Mouse (Mus musculus): ENCODE measurements around the gene Ndufb4.

The Ndufb4 gene

GRCm38 (mm10) chr16:37683154-37684130, 29.2 kb upstream of the Ndufb4 start:
- POLR2A ChIA-PET = interaction anchor here (0.5 to 4.3 kb wide), 16 partner anchors 10 to 435 kb away, joined by 3 to 13 read pairs (median 4); partner anchors contain the start of genes Gtf2e1 (in 1 of the 4), Lrrc58 (in 1 of the 4), Ndufb4 (in 1 of the 4) and Rabl3 (in 1 of the 4)

DNA sequence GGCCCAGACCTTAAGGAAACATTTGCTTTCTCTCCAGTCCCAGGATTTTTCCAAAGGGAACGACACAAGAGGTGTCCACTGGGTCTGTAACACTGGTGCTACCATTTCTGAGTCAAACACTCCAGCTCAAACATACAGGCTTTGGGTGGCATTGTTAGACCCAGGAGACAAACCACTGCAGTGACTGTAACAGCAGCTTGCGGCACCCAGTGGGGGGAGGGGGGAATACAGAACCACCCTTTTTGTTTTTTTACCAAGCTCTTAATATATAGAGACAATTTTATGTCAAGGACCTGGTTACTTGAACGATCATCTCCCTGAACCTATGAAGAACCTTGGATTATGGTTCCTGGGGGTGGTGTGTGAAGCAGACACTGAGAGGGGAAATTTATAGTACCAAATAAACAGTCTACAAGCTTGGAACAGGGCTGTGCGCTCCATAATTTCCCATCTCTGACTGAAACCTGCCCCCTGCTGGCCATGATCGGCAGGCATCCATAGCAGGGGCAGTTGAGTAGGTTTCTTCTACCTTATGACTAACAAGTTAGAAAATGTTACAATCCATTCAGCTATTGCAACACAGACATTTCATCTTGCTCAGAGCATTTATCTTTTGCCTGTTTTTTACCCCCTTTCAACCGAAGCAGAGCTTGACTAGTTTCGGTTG, 28.2 kb upstream of the Ndufb4 start:
- POLR2A ChIA-PET = interaction anchor here (0.6 to 4.3 kb wide), 14 partner anchors 27 to 298 kb away, joined by 3 to 13 read pairs (median 4); partner anchors contain the start of genes Gtf2e1 (in 2 of the 4), Rabl3 (in 2 of the 4), Ndufb4 (in 1 of the 4) and Stxbp5l (in 1 of the 4)
- CTCF ChIA-PET = interaction anchor here (0.5 to 2.0 kb wide), 44 partner anchors 8 to 795 kb away, joined by 3 to 13 read pairs (median 4); partner anchors contain the start of genes Hgd (in 1 of the 4) and Stxbp5l (in 1 of the 4)

More at GRCm38 (mm10) chr16:37683154-37684130, 29.2 kb upstream of the Ndufb4 start:
- CTCF ChIA-PET = interaction anchor here (0.5 to 2.0 kb wide), 31 partner anchors 8 to 899 kb away, joined by 3 to 13 read pairs (median 4); partner anchors contain the start of genes Hgd (in 1 of the 4), Slc15a2 (in 1 of the 4) and Stxbp5l (in 1 of the 4)

- POLR2A ChIA-PET = interaction anchor here in 3 of 4 experiments (0.5 to 4.3 kb wide), 3 partner anchors 25 to 619 kb away, joined by 3 to 13 read pairs (median 6); partner anchors contain the start of gene Ndufb4 (in 1 of the 3)
- CTCF ChIA-PET = interaction anchor here in 1 of 4 experiments (0.6 kb wide), 1 partner anchor 129 kb away, joined by 3 read pairs; no protein-coding TSS in a partner anchor
Measured at GRCm38 (mm10) chr16:37680831-37681230, 26.6 kb upstream of the Ndufb4 start.

DNA sequence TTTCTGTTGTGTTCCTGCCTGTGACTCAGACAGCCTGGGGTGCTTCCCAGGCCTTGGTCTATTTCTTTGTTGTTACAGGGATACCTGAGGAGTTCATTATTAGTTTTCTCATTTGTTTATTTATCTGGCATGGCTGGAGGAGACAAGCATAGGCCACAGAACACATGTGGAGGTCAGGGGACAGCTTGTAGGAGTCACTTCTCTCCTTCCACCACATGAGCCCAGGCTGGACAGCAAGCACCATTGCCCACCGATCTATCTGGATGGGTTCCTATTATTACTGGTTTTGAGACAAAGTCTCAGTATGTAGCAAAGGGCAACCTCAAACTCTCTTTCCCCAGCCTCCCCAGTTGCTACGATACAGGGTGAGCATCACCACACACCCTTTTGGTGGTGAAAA, 26.0 kb upstream of the Ndufb4 start:
- POLR2A ChIA-PET = interaction anchor here in 1 of 4 experiments (4.3 kb wide), 1 partner anchor 25 kb away, joined by 13 read pairs; the partner anchor contains the start of gene Ndufb4
- CTCF ChIA-PET = interaction anchor here in 1 of 4 experiments (0.6 kb wide), 1 partner anchor 714 kb away, joined by 4 read pairs; no protein-coding TSS in a partner anchor

GRCm38 (mm10) chr16:37677586-37677985, 23.3 kb upstream of the Ndufb4 start:
- ChIA-PET POLR2A (no interaction called here), CTCF (no interaction called here)

- CTCF ChIA-PET = no interaction called here
- POLR2A ChIA-PET = interaction anchor here in 1 of 4 experiments (1.3 kb wide), 1 partner anchor 21 kb away, joined by 5 read pairs; no protein-coding TSS in a partner anchor
Measured at GRCm38 (mm10) chr16:37676677-37677072, 22.4 kb upstream of the Ndufb4 start.

DNA sequence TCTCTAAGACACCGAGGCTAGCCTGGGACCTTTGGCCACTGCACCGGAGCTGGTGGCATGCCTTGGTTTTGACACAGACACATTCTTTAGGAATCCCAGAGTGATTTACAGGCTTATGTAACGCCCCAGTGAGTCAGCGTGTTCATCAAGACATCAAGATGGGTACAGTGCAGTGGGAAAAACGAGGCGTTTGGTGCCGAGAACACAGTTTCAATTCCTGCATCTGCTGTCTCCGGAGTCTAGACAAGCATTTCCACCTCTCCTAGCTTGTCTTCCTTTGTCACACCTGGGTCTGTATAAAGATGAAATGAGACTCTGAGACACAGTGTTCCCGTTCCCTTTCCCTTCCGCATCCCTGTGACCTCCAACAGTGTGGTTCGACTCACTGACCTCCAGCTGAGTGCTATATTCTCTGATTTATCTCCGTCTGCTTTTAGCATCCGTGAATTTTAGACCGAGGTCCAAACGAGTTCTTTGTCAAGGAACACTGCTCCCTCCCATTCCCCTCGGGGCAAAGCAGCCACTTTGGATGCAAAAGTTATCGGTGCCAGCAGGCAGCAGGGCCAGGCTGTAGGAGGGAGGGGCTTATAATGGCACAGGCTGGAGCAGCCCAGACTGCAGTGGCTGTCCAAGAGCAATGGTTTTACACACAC, 21.9 kb upstream of the Ndufb4 start:
- CTCF ChIA-PET = no interaction called here
- POLR2A ChIA-PET = interaction anchor here in 3 of 4 experiments (0.6 to 1.4 kb wide), 3 partner anchors 13 to 24 kb away, joined by 3 to 5 read pairs (median 4); no protein-coding TSS in a partner anchor

DNA sequence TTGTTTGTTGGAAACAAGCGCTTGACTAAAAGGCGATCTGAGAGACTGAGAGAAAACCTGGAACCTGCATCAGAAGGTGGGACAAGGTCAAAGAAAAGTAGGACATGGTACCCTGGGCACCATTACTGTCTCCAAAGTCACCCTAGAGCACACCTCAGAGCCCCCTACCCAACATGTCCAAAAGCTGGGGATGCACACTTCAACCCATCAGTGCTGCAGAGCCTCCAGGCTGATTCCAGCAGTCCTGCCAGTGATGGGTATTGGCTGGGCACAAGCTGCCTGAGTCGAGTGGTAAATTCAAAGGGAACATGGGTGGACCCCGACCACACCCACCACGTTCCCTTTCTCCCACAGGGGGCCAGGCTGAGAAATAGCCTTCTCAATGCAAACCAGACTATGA, 21.1 kb upstream of the Ndufb4 start:
- ChIA-PET POLR2A (interaction anchor here in 3 of 4 experiments (0.7 to 1.4 kb wide), 3 partner anchors 9 to 23 kb away, joined by 3 to 5 read pairs (median 4); no protein-coding TSS in a partner anchor), CTCF (interaction anchor here in 2 of 4 experiments (0.8 to 1.5 kb wide), 2 partner anchors 9 to 13 kb away, joined by 4 read pairs; no protein-coding TSS in a partner anchor)

DNA sequence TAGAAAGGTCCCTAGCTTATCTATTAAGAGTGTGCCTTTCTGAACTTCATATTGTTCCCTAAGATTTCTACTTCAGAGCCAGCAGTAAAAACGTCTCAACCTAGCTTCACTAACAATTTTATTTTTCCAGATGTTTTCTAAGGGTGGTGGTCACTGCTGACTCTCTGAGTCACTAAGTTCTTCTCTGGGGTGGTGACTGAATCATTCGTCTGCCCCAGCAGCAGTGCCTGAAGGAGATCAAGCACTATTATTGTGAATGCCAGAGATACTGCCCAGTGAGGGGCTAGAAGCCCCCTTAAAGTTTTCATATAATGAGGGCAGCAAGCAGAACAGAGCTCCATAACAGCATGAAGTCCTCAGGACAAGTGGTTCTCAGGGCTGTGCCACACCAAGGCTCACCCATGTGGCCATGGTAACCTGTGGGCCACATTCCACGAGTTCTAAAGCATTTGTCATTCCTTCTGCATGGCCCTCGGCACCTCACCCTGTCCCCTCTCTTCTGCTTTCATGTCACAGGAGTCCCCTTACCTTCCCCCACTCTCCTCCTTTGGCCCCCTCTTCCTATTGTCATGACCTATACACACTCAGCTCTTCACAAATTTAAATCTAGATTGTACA, 16.5 kb upstream of the Ndufb4 start:
- POLR2A ChIA-PET = interaction anchor here in 1 of 4 experiments (1.3 kb wide), 1 partner anchor 15 kb away, joined by 4 read pairs; no protein-coding TSS in a partner anchor
- CTCF ChIA-PET = interaction anchor here in 2 of 4 experiments (0.6 to 1.2 kb wide), 2 partner anchors 11 to 265 kb away, joined by 3 to 10 read pairs; no protein-coding TSS in a partner anchor

- ChIA-PET POLR2A (interaction anchor here (0.6 to 1.2 kb wide), 7 partner anchors 9 to 279 kb away, joined by 3 to 6 read pairs (median 3); partner anchors contain the start of genes Gtf2e1 (in 1 of the 4), Ndufb4 (in 1 of the 4) and Rabl3 (in 1 of the 4)), CTCF (interaction anchor here in 1 of 4 experiments (0.7 kb wide), 1 partner anchor 191 kb away, joined by 3 read pairs; no protein-coding TSS in a partner anchor)
Measured at GRCm38 (mm10) chr16:37665394-37665935, 11.2 kb upstream of the Ndufb4 start.

GRCm38 (mm10) chr16:37663643-37664459, 9.6 kb upstream of the Ndufb4 start:
- CTCF ChIA-PET = no interaction called here
- POLR2A ChIA-PET = interaction anchor here in 2 of 4 experiments (0.6 to 1.0 kb wide), 3 partner anchors 13 to 793 kb away, joined by 3 to 4 read pairs (median 3); no protein-coding TSS in a partner anchor

- CTCF ChIA-PET = interaction anchor here in 1 of 4 experiments (0.6 to 0.9 kb wide), 2 partner anchors 30 to 125 kb away, joined by 3 to 5 read pairs; no protein-coding TSS in a partner anchor
- POLR2A ChIA-PET = interaction anchor here in 3 of 4 experiments (0.6 to 2.4 kb wide), 6 partner anchors 9 to 139 kb away, joined by 3 to 13 read pairs (median 3); partner anchors contain the start of genes Gtf2e1 (in 1 of the 3) and Rabl3 (in 1 of the 3)
Measured at GRCm38 (mm10) chr16:37656796-37657195, 2.5 kb upstream of the Ndufb4 start.

DNA sequence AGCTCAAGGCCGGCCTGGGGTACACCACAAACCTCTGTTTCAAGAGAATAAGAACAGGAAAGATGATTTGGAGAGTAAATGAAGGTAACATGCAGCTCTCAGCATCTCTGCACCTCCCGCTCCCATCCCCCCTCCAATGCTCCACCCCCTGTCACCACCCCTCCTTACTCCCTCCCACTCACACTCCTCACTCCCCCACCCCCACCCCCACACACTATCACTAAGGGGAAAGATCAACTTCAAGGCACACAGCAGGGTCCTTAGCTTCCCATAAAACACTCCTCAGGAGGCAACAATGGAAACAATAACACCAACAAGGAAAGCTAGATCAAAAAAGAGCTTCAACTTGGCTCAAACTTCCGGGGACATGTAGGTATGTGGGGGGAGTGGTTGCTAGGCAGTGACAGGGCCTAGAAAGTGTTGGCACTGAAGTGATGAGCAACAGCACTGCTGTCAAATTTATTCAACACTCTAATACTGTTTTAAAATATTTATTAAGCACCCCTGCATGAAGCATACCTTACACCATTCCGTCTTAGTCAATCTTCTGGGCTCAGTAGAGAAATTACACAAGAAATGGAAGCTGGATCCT, 1.6 kb upstream of the Ndufb4 start:
- ChIA-PET CTCF (interaction anchor here (0.6 to 1.2 kb wide), 10 partner anchors 26 to 1135 kb away, joined by 3 to 7 read pairs (median 4); no protein-coding TSS in a partner anchor), POLR2A (interaction anchor here in 3 of 4 experiments (0.6 to 2.4 kb wide), 19 partner anchors 10 to 791 kb away, joined by 3 to 13 read pairs (median 4); partner anchors contain the start of genes Gsk3b (in 1 of the 3), Gtf2e1 (in 1 of the 3), Lrrc58 (in 1 of the 3) and Rabl3 (in 1 of the 3))

GRCm38 (mm10) chr16:37654831-37655455, 690 bp upstream of the Ndufb4 start:
- POLR2A ChIA-PET = interaction anchor here (0.5 to 2.4 kb wide), 16 partner anchors 10 to 792 kb away, joined by 3 to 13 read pairs (median 4); partner anchors contain the start of genes Gsk3b (in 1 of the 4), Gtf2e1 (in 1 of the 4), Lrrc58 (in 1 of the 4) and Rabl3 (in 1 of the 4)
- CTCF ChIA-PET = interaction anchor here in 3 of 4 experiments (0.8 to 1.2 kb wide), 3 partner anchors 27 to 29 kb away, joined by 4 to 6 read pairs (median 6); no protein-coding TSS in a partner anchor
